Mouse (Mus musculus): ENCODE data around the gene Spata1.

GRCm38 (mm10) chr3:146410114-146410513 lies 89.4 kb downstream of the Spata1 start:
- TF ChIP-seq CTCF (IDR thresholded peaks at IDR 0.05; ENCODE audit: control insufficient read depth, insufficient read depth, insufficient read length) (no peak), USF1 (IDR thresholded peaks at IDR 0.05; ENCODE audit: low read depth) (no peak), CEBPB (IDR thresholded peaks at IDR 0.05; ENCODE audit: low read depth) (no peak), MAX (IDR thresholded peaks at IDR 0.05) (no peak), MYOG (IDR thresholded peaks at IDR 0.05; ENCODE audit: control insufficient read depth, extremely low read depth, insufficient read length) (no peak), MYOD1 (IDR thresholded peaks at IDR 0.05; ENCODE audit: control insufficient read depth, insufficient read length, low read depth) (no peak), FOSL1 (IDR thresholded peaks at IDR 0.05; ENCODE audit: insufficient read depth, low read length, poor library complexity, severe bottlenecking) (no peak)
